Mouse (Mus musculus) G1E-ER4 (cell line): Measurements from ENCODE around the gene Nrxn3. TPM values are rescaled to one million over a fixed set of nuclear protein-coding genes. Genes with fewer than 3 reads are reported as not detected.

ENCODE experiments used
- GATA1 ChIP-seq: IDR thresholded peaks from one replicate; pipeline ENCODE4 v1.8.0; 2012; ENCODE audit warnings: low read length, inconsistent platforms
- polyA plus RNA-seq: library from polyadenylated mRNA; stranded (reverse); fragments of >175 nt; gene quantifications from 2 replicates; pipeline ENCODE4 v1.2.3, GENCODE M21; 2012

Gene Nrxn3
- polyA plus RNA-seq, 1 experiment = not detected

GRCm38 (mm10) chr12:89945911-89946502 lies 1223.3 kb downstream of the Nrxn3 start:
- TF ChIP-seq GATA1 = no peak

- TF ChIP-seq GATA1 = no peak
Observed at GRCm38 (mm10) chr12:89946522-89946921, 1223.8 kb downstream of the Nrxn3 start.

GRCm38 (mm10) chr12:89953237-89953636 lies 1230.6 kb downstream of the Nrxn3 start:
- TF ChIP-seq GATA1 = no peak

GRCm38 (mm10) chr12:89953649-89954048 lies 1231.0 kb downstream of the Nrxn3 start:
- no peak for TF ChIP-seq GATA1

GRCm38 (mm10) chr12:89954441-89955070 lies 1231.9 kb downstream of the Nrxn3 start:
- no peak for TF ChIP-seq GATA1

GRCm38 (mm10) chr12:89963073-89963472 lies 1240.4 kb downstream of the Nrxn3 start:
- TF ChIP-seq GATA1 = no peak

- TF ChIP-seq GATA1 = no peak
Observed at GRCm38 (mm10) chr12:89976648-89977047, 1254.0 kb downstream of the Nrxn3 start.

GRCm38 (mm10) chr12:89977479-89977878 lies 1254.8 kb downstream of the Nrxn3 start:
- no peak for TF ChIP-seq GATA1

- no peak for TF ChIP-seq GATA1
Observed at GRCm38 (mm10) chr12:89979190-89979589, 1256.5 kb downstream of the Nrxn3 start.

- no peak for TF ChIP-seq GATA1
Observed at GRCm38 (mm10) chr12:89982445-89982844, 1259.8 kb downstream of the Nrxn3 start.

GRCm38 (mm10) chr12:89983399-89983798 lies 1260.7 kb downstream of the Nrxn3 start:
- TF ChIP-seq GATA1 = no peak

GRCm38 (mm10) chr12:89986219-89986618 lies 1263.5 kb downstream of the Nrxn3 start:
- no peak for TF ChIP-seq GATA1

GRCm38 (mm10) chr12:89993273-89993672 lies 1270.6 kb downstream of the Nrxn3 start:
- TF ChIP-seq GATA1 = no peak

GRCm38 (mm10) chr12:89995392-89995791 lies 1272.7 kb downstream of the Nrxn3 start:
- no peak for TF ChIP-seq GATA1

- TF ChIP-seq GATA1 = no peak
Observed at GRCm38 (mm10) chr12:90010280-90010679, 1287.6 kb downstream of the Nrxn3 start.

- TF ChIP-seq GATA1 = no peak
Observed at GRCm38 (mm10) chr12:90013958-90014357, 1291.3 kb downstream of the Nrxn3 start.

- TF ChIP-seq GATA1 = no peak
Observed at GRCm38 (mm10) chr12:90027023-90027422, 1304.3 kb downstream of the Nrxn3 start.
